Mouse (Mus musculus) kidney, adult 2 months (tissue): ENCODE results near the gene Tmem178b.

ENCODE experiments used
- CTCF ChIP-seq: fragments of 200-500 bp; conservative IDR thresholded peaks from 2 replicates; pipeline ENCODE4 v1.5.1; 2011; ENCODE audit warnings: low read depth, mild to moderate bottlenecking, control low read depth, low read length, moderate library complexity, mixed read lengths; ENCODE audit not compliant: insufficient read depth, insufficient read length
- POLR2A ChIP-seq: fragments of 200-500 bp; IDR thresholded peaks from one replicate; pipeline ENCODE4 v1.6.1; 2011; ENCODE audit warnings: low read depth, low read length, control low read depth

GRCm38 (mm10) chr6:40145601-40146000, 272.5 kb downstream of the Tmem178b start:
- TF ChIP-seq CTCF: no peak
- no peak for TF ChIP-seq POLR2A
